Mouse (Mus musculus): ENCODE measurements around the gene Pex13.

The Pex13 gene

DNA sequence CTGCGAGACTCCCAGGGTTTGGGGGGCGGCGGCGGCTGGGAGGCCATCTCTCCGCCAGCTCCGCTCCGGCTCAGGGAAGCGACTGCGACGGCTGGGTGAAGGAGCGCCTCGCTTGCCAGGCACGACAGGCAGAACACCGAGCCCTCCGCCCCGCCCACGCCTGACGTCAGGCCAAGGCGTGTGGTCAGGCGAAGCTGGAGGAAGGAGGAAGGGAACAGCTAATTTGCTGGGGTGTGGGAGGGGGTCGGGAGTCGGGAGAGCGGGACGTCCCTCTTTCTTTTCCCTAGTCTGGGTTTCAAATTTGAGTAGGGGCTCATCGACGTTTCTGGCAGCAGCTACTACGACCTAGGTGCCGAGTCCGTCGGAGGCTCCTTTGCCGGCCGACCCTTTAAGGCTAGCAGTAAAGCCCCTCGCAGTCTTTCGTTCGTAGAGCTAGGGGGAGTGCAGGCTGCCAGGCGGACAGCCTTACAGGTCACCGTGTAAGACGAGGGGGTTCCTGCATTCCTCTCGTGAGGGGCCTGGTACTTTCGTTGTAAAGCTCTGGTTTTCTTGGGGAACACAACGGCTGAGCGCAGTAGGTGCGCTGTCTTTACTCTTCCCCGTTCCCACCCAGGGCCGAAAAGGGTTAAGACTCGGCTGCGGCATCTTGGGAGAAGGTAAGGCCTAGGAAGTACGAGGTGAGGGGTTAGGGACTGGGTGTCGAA is at the start of gene Pex13:
Gene Pex13, minus strand, starts transcription at position 162 of the 704 bp plus-strand sequence.
- ATAC-seq (ENCODE audit: low TSS enrichment), result peak; percentile 93

DNA sequence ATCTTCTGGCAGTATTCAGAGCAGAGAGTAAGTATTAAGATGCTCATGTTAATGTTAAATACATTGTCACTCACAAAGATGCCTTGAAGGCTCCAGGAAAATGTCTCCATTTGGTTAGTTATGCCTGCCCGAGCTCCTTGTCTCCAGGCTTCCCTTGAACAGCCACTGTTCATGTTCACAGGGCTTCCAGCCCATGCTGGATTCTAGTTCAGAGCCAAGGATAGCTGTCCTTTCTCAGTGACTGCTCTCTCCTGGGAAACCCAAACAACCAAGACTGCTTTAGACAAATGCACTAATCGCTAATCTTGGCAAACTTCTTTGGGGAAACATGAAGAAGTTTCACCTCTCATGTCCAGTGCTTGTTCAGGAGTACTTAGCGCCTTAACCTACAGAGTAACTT is 46.5 kb upstream of the Pex13 start:
- ATAC-seq (ENCODE audit: low TSS enrichment), result no peak

DNA sequence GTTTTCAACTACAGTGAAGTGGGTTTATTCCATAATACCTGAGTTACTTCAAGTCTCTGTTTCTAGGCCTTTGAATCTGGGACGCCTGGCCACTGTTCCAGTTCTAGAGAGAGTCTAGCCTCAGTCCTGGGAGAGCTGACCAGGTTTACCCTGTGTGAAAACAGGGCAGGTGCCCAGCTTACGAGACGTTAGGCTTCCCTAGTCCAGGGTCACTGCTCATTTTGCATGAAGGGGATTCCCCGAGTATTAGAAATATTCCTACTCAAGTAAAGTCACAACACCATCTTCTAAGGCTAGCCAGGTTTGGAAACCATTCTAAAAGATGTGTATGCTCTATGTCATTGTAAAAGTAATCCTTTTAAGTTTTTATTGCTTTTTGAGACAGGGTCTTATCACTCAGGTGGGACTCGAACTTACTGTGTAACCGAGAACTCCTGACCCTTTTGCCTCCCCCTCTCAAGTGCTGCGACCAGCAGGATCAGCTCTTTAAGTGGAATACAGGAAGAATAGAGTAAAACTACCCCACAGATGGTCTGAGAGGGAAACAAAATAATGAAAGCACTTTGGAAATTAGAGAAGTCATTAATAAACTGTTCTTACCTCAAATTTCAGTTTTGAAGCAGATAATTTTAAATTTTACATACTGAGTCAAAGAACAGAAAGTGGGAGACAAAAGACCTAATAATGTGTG is 39.0 kb upstream of the Pex13 start:
- ATAC-seq (ENCODE audit: low TSS enrichment), result no peak

DNA sequence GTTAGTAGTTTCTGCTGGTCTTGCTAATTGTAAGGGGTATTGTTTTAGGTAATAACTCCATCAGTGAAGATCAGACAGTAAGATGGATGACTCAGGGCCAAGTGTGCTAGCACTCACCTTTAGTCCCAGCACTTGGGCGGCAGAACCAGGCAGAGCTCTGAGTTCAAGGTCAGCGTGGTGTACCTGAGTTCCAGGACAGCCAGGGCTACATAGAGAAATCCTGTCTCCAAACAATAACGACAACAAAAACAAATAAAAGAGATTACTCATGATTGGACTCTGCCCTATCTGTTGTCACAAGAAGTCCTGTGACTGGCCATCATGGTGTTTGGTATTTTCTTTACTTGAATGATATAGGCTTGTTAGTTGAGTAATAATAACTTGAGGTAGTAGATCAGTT is 36.1 kb upstream of the Pex13 start:
- ATAC-seq (ENCODE audit: low TSS enrichment), result no peak

DNA sequence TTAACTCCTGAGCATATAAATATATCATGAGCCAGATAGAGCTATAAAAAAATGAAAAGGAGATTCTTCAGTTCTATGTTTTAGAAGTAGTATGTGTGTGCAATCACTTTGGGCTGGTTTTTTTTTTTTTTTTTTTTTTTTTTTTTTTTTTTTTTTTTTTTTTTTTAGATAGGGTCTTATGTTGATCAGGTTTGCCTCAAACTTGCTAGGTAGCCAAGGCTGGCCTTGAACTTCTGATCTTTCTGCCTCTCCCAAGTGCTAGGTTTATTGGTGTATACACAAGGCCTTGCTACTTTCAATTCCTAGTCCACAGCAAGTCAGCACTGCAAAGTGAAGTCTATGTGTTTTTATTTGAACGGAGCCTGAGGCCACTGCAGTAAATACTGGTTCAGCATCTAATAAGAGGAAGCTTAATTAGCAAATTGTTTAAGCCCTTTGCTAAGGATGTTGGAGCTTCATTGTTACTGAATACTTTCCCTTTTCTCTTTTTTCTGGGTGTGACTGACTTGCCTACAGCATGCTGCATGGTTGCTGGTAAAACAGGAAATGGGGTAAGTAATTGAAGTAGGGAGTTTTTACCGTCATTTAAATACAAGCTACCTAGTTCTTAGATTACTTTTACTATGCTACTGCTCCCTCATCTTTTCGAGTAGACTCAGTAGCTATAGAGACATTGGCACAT is 33.8 kb upstream of the Pex13 start:
- ATAC-seq (ENCODE audit: low TSS enrichment), result no peak

DNA sequence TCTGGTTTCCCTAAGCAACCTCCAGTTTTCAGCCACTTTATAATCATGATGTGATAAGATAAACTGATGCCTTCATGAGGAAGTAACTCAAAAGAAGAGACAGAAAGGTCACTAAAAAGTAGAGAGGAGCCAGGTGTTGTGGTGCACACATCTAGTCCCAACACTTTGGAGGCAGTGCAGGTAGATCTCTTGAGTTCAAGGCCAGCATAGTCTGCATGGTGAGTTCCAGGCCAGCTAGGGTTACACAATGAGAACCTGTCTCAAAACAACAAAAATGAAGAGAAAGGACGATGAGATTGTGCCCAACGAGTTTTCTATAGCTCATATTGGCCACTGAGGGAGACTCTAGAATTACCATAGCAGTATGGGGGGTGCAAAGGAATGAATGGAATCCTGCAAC is 32.8 kb upstream of the Pex13 start:
- ATAC-seq (ENCODE audit: low TSS enrichment), result no peak

DNA sequence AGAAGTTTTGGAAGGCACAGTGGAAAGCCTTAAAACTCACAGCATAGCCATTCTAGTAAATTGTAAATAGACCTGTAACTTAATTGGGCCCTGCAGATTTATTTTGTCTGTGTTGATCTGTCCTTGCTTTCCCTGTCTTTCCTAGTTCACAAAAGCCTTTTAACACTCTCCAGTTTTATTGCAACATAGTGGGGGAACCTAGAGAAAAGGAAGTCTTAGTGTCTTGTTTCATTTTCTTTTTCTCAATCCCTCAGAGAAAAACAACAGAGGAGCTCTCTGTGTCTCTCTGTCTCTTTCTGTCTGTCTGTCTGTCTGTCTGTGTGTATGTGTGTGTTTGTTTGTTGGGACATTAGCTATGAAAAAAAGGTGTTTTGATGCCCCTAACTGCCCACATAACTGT is 30.1 kb upstream of the Pex13 start:
- ATAC-seq (ENCODE audit: low TSS enrichment), result no peak

DNA sequence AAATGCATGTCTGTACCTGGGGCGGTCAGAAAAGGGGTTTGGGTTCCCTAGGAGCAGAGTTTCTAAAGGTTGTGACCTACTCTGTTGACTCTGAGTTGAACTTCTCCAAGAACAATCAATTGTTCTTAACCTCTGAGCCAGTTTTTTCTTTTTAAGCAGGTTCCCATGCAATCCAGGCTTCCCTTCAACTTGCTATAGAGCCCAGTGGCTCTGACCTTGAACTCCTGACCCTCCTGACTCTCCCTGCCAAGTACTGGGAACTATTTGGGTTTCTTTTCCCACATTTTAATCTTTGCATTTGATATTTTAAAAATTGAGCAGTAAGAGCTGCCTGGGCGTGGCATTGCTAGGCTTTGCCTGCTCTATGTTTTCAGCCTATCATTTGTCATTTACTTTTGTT is 27.5 kb upstream of the Pex13 start:
- no peak for ATAC-seq (ENCODE audit: low TSS enrichment)

DNA sequence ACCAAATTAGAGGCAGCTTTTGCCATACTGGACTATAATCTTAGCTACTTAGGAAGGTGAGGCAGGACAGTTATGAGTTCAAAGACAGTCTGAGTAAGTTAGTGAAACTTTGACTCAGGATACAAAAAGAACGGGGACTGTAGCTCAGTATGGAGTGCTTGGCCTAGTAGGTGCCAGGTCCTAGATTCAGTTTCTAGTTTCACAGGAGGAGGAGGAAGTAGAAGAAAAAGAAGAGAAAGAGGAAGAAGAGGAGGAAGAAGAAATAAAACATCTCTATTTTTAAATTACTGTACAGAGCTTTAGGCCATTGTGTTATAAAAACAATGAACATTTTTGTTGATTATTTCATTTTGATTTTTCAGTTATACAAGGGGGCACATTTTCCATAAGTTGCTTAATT is 22.3 kb upstream of the Pex13 start:
- ATAC-seq (ENCODE audit: low TSS enrichment), result no peak

DNA sequence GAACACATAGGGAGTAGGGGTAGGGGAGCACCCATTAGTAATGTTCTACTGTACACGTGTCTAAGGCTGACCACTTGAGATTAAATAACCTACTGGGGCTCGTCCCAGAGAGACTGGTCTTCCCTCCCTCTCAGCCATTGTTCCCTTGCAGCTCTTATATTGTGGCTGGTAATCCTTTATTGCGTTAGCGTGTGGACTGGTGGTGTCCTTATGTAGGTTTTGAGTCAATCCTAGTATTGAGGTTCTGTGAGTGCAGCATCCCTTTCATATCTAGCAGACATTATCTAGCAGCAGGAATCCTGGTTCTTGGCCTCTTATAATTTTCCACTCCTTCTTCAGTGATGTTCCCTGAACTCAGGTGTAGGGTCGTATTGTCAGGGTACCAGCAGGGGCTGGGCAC is 20.9 kb upstream of the Pex13 start:
- no peak for ATAC-seq (ENCODE audit: low TSS enrichment)

DNA sequence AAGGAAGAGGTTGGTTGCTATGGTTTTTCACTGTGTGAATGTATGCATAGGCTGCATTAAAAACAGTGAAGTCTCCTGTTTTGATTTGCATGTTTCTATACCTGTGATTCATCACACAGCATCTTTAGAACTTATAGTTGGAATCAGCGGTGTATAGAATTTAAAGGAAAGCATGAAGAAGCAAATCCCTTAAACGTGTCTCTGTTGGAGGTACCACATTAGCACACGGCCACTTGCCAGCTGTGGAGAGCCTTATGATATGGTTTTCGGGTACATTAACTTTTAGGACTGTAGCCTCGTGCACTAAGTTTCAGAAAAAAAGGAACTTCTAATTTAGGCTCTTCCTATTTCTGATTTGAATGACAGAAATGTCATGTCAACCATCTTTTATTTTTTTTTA is 16.8 kb upstream of the Pex13 start:
- peak; percentile 60; the same call in 1 of the 2 replicates for ATAC-seq (ENCODE audit: low TSS enrichment)

DNA sequence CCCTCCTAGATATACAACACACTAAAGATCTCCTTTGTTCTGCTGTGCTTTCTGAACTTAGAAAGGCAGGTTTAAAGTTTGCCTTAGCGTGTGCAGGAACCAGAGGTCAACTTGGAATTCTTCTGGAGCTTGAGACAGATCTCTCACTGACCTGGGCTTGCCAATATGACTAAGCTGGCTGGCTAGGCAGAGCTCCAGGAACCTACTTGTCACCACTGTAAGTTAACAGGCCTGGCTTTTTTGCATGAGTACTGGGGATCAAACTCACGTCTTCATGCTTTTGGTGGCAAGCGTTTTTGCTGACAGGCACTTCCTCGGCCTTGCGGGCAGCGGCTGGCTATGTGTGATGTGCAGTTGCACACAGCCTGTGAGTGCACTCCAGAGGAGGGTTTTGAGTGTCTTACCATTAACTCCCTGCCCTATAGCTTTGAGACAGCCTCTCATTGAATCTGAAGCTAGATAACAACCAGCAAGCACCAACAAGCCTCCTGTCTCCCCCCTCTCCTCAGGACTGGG is 14.7 kb upstream of the Pex13 start:
- no peak for ATAC-seq (ENCODE audit: low TSS enrichment)

DNA sequence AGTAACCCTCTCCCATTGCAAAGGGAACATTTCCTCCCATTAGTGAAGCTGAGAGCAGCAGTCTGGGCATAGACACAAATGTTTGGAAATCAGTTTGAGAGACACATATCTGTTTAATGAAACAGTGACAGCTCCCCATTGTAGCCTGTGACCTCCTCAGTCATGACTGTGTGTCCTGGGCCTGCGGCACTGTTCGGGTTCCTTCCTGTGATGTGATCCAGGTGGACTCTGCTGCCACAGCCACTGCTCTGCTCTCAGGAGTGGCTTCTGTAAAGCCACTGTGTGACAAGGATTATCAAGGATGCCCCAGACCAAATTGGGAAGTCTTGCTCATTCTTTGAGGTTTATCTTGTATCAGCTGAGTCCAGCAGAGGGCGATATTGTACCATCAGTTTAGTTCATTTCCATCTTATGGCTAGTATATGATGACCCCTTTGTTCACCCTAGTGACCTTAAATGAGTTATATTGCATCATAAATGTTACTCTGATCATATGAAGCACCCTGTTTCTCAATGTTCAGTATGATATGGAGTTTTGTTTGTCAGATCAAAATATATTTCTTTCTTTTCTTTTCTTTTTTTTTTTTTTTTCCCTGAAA is 13.4 kb upstream of the Pex13 start:
- ATAC-seq (ENCODE audit: low TSS enrichment), result peak; percentile 75; the same call in 1 of the 2 replicates

DNA sequence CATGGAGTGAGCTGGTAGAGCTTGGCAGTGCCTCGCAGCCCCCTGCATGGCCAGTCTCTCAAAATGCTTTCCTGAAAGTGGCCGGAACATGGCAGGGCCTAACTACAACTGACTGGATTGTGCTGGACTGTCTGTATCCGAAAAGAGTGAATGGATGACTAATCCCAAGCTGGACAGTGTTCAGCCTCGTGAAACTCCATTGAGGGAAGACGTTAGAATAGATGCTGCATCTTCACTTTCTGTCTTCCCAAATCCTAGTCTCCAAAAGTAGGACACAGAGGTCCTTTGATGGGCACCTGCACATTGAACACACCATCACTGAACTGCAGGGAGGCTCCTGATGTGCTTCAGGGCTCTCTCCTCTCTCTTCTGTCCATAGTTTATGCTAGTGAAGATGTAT is 10.3 kb upstream of the Pex13 start:
- peak; percentile 62; the same call in 1 of the 2 replicates for ATAC-seq (ENCODE audit: low TSS enrichment)

DNA sequence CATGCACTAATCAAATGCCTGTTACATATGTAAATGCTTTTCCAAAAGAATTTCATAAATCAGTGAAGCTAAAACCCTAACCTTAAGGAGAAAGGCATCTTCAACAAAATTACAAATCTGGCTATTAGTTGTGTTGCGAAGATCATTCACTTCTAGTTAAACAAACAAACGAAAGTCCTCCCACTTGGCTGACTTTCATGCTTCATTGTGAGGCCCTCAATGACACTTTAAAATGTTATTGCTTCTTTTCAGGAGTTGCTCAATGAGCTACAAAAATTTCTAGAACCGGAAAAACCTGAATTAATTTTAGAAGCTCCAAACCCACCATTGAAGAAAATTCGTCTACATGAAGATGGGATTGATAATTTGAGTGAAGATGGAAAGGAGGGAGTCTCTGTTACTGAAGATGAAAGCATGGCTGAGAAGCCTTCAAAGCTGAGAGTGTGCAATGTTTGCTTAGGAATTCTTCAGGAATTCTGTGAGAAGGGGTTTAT is 6.5 kb upstream of the Pex13 start:
- ATAC-seq (ENCODE audit: low TSS enrichment), result no peak

DNA sequence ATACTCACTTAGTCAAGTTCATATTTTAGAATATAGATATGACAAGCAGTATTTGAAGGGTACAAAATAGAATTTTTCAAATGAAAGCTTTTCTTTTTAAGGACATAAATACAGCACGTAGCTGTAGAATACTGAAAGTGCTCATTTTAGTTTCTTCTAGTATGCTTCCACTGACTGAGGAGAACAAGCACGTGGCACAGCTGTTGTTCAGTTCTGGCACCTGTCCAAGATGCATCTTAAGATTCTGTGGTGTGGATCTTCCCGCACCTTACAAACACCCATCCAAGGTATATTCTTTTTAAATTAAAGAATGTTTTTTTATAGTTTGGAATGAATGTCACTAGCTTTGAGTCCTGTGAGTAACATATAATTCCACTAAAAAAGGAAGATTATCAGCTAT is 1.4 kb upstream of the Pex13 start:
- no peak for ATAC-seq (ENCODE audit: low TSS enrichment)

DNA sequence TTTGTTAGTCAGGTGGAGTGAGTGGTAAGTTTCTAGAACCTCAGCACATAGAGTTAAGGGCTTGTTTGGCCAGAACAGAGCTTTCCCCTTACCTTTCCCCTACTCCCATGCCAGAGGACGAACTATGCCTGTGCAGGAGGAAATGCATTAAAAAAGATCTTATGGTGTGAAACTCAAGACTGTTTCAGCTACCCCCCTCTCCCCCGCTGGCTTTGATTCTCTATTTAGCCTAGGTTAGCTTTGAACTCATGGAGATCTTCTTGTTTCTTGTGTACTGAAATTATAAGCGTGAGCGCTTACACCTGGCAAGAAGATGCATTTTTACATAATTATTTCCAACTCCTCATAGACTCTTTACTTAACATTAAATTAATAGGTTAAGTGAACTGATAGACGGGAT is 767 bp upstream of the Pex13 start:
- no peak for ATAC-seq (ENCODE audit: low TSS enrichment)

DNA sequence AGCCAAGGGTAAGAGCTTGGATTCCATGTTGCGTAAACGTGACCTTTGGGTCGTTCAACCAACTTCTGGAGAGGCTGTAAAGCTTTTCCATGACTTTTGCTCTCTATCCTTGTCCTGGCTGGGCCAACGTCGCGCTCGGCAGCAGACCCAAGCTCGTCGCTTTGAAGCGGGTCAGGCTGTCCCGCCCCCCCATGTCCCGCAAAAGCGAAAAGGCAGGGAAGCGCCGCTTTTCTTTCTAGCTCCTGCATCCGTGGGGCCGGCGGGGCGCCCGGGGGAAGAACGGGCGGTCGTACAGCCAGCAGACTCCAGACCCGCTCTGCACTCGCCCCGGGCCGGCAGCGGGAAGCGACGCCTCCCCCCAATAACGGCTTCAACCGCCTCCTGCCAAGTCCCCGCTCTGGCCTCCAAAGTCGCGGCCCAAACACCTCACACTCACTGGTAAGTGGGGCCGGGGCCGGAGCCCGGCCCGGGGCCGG is 410 bp downstream of the Pex13 start, which contains the start of gene Pus10:
Gene Pus10, plus strand, starts transcription at position 364 of the 476 bp plus-strand sequence.
- peak; percentile 29 for ATAC-seq (ENCODE audit: low TSS enrichment)

DNA sequence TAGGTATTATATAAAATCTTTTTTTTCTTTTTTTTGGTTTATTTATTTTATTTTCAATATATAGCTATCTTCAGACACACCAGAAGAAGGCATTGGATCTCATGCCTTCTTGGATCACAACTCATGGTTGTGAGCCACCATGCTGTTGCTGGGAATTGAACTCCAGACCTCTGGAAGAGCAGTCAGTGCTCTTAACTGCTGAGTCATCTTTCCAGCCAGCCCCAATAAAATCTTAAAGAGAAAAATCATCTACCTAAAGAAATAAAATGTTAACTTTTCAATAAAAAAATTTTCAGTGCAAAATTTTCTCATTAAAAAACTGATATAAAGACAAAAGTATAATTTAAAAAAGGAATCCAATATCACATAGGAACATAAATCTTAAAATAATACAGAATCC is 1.5 kb downstream of the Pex13 start:
- ATAC-seq (ENCODE audit: low TSS enrichment), result no peak

DNA sequence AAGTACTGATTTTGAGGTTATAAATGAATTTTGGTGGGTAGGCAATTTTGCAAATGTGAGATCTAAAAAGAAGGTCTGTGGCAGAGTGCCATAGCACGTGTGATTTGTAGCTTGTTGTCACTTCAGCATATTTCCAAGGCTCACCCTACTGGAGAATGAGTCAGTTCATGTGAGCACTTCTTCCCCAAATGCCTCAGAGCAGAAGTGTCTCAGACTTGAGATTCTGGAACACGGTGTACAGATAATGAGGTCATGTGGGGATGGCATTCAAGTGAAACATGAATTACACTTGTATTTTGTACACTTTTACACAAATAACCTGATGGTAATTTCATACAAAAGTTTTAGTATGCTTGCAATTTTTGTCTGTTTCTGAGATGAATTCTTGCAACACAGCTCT is 8.0 kb downstream of the Pex13 start:
- ATAC-seq (ENCODE audit: low TSS enrichment), result peak; percentile 76; the same call in 1 of the 2 replicates

DNA sequence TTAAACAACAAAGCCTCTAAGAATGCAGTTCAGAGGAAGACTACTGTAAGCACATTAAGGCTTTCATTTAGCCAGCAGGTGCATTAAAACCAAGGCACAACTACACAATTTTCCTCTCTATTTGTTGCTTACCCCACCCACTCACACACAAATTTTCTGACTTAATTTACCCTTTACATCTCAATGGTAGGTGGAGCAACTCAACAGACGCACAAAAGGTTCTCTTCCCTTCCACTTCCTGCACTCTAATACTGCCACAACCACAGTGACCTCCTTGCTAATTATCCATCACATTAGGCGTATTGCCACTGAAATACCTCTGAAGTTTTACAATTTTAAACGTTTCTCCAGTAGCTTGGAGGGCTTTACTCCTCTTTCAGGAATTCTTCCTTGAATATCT is 12.1 kb downstream of the Pex13 start:
- ATAC-seq (ENCODE audit: low TSS enrichment), result no peak

DNA sequence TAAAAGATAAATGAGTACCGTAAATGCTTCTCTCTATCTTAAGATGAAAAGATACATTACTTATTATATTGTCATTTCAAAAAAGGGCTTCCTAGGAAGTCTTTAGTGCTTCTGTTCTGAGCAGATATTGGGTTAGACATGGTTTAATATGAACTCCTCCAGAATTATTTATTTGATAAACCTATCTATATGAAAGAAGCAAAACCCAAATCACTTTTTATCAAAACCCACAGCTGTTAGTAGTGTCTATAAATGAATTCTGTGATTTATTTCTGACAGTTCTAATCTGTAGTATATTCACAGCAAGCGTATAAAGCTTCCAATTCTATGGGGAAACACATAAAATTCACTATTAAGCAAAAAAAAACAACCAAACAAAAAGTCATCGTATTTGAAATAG is 17.9 kb downstream of the Pex13 start:
- no peak for ATAC-seq (ENCODE audit: low TSS enrichment)

Measured in frontal cortex, adult (tissue).